In genomic region chr7:34752151-34752762, GRCm38 (mm10) we compare ENCODE assay signal across 11 mouse cellular contexts.
DNase-seq lines count a peak whose midpoint lies in the region; ATAC-seq and TF ChIP-seq lines count a peak whose summit lies in the region.
"Had no signal": no experiment of that assay in that cellular context is flagged by ENCODE, and none has a peak within 500 bp of the region (broad histone marks: within the 10 kb centered on the region; RNA-seq: fewer than 3 reads in every experiment).

No protein-coding gene starts in this region.

- H3K4me2 ChIP-seq in stomach, embryonic 16.5 days (ENCODE audit: low read depth, low read length), result no peak overlapping the region
- no peak overlapping the region for H3K4me2 ChIP-seq in stomach, postnatal 0 days (replicated peaks; ENCODE audit: low read depth)
- H3K4me2 ChIP-seq: heart, embryonic 13.5 days; limb, embryonic 12.5 days had no signal

- H3K27ac ChIP-seq in stomach, embryonic 16.5 days (ENCODE audit: low read length), result no peak overlapping the region
- no peak overlapping the region for H3K27ac ChIP-seq in stomach, postnatal 0 days (replicated peaks)
- H3K27ac ChIP-seq: heart, embryonic 13.5 days; limb, embryonic 12.5 days had no signal

- peaks cover 4% of the 10 kb centered on the region; the same call in 1 of the 2 replicates for H3K4me1 ChIP-seq in stomach, embryonic 16.5 days (ENCODE audit: control insufficient read depth, insufficient read depth, low read length)
- no peaks in the 10 kb centered on the region for H3K4me1 ChIP-seq in stomach, postnatal 0 days (replicated peaks; ENCODE audit: control insufficient read depth, insufficient read depth)

- no peaks in the 10 kb centered on the region for H3K27me3 ChIP-seq in stomach, embryonic 16.5 days (ENCODE audit: control insufficient read depth, insufficient read depth, low read length)
- no peaks in the 10 kb centered on the region for H3K27me3 ChIP-seq in stomach, postnatal 0 days (ENCODE audit: control insufficient read depth, insufficient read depth, low read length)
- H3K27me3 ChIP-seq: limb, embryonic 12.5 days had no signal

- peak; percentile 60 for DNase-seq in adrenal gland, postnatal 14 days
- no peak for DNase-seq in adrenal gland, adult 8-10 months
- no peak for DNase-seq in stomach, postnatal 0 days (ENCODE audit: low spot score)
- DNase-seq in kidney, postnatal 4 days, result peak; percentile 66 to 76
- no peak for DNase-seq in T-cell, adult 2 months (ENCODE audit: low spot score)
- no peak for DNase-seq in right cerebral cortex, adult 2 months (ENCODE audit: low spot score in 2 of 2)
- DNase-seq in testis, postnatal 10 days (ENCODE audit: low spot score), result no peak
- DNase-seq: thymus, adult 18-20 months had no signal

- no peak for TF ChIP-seq CTCF in stomach, postnatal 0 days (IDR thresholded peaks at IDR 0.05; ENCODE audit: low read depth)

- H3K9me3 ChIP-seq in stomach, embryonic 16.5 days (replicated peaks; ENCODE audit: control insufficient read depth, low read length), result peaks cover 4% of the 10 kb centered on the region; the same call in 1 of the 2 replicates
- peaks cover 4% of the 10 kb centered on the region; the same call in 1 of the 2 replicates for H3K9me3 ChIP-seq in stomach, postnatal 0 days (ENCODE audit: control insufficient read depth, low read length)
- H3K9me3 ChIP-seq: heart, embryonic 13.5 days had no signal

- no peak overlapping the region for H3K9ac ChIP-seq in stomach, embryonic 16.5 days (ENCODE audit: low read length)
- H3K9ac ChIP-seq in stomach, postnatal 0 days (ENCODE audit: low read length), result no peak overlapping the region
- H3K9ac ChIP-seq: heart, embryonic 13.5 days; limb, embryonic 12.5 days had no signal

- WGBS in stomach, embryonic 16.5 days, result 23% methylated on average over 10 of the region's 10 CpGs
- WGBS in stomach, postnatal 0 days, result 27% methylated on average over 10 of the region's 10 CpGs

- no peaks in the 10 kb centered on the region for H3K36me3 ChIP-seq in stomach, embryonic 16.5 days (ENCODE audit: control insufficient read depth, insufficient read depth, low read length)
- no peaks in the 10 kb centered on the region for H3K36me3 ChIP-seq in stomach, postnatal 0 days (ENCODE audit: control insufficient read depth, insufficient read depth, low read length)
- H3K36me3 ChIP-seq: heart, embryonic 13.5 days; limb, embryonic 12.5 days had no signal

- ATAC-seq in stomach, embryonic 16.5 days (ENCODE audit: insufficient read depth, low FRiP score), result peak; percentile 57; the same call in 1 of the 2 replicates
- ATAC-seq in stomach, postnatal 0 days (ENCODE audit: low FRiP score, low TSS enrichment), result no peak

- H3K4me3 ChIP-seq in stomach, embryonic 16.5 days (replicated peaks; ENCODE audit: low read length), result no peak overlapping the region
- no peak overlapping the region for H3K4me3 ChIP-seq in stomach, postnatal 0 days (ENCODE audit: low read depth, low read length)
- H3K4me3 ChIP-seq: heart, embryonic 13.5 days; limb, embryonic 12.5 days had no signal

- TF ChIP-seq EP300 in stomach, postnatal 0 days (optimal IDR thresholded peaks at IDR 0.05), result no peak

Comparison
In these comparisons a context has a peak if more than half of its experiments do, and no peak if none do; other contexts are left out.
1. DNase-seq: peak in adrenal gland, postnatal 14 days (single experiment) and kidney, postnatal 4 days (2 of 2); none in adrenal gland, adult 8-10 months (single experiment), stomach, postnatal 0 days (single experiment), T-cell, adult 2 months (single experiment), right cerebral cortex, adult 2 months (0 of 2) and testis, postnatal 10 days (single experiment).